Mouse (Mus musculus) spleen, adult 2 months (tissue): ENCODE measurements around the gene Arid1b.

Experiments
- CTCF ChIP-seq: fragments of 200-500 bp; IDR thresholded peaks from 2 replicates; pipeline ENCODE4 v1.5.1; 2011; ENCODE audit warnings: mild to moderate bottlenecking, inconsistent platforms; ENCODE audit not compliant: insufficient read depth, insufficient read length, insufficient replicate concordance; ENCODE audit errors: extremely low read depth
- POLR2A ChIP-seq: fragments of 200-500 bp; IDR thresholded peaks from 2 replicates; pipeline ENCODE4 v1.6.1; 2011; ENCODE audit warnings: low read depth, low read length, inconsistent platforms

DNA sequence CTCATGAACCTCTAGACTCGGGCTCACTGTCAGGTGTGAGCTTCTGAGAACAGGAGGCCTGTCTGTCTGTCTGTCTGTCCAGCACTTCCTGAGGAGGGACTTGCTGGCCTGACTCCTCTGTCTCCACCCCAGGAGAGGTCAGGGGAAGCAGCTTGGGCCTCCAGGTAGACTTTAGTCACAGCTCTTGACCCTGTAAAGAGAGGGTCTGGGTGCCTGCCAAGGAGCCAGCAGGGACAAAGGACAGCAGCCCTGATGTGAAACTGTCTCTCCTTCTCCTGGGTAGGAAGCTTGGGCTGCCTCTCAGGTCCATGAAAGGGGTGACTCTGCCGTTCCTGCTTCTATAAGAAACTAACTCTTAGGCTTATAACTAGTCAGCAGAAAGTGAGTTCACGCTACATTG lies 143.8 kb downstream of the Arid1b start:
- TF ChIP-seq CTCF (no peak), POLR2A (no peak)
